Mouse (Mus musculus) ovary, adult 10 weeks (tissue): ENCODE data around the gene Rbm15b. TPM values are rescaled to one million over a fixed set of nuclear protein-coding genes. Genes with fewer than 3 reads are reported as not detected.

Experiments
- polyA plus RNA-seq: library from polyadenylated mRNA; stranded (reverse); fragments of 350-450 nt; fragmentation: Illumina TruSeq; extraction: RNeasy Lipid Tissue Mini Kit (QIAGEN cat#74804); gene quantifications from one replicate; pipeline ENCODE4 v1.2.3, GENCODE M21; 2014

Gene Rbm15b
- polyA plus RNA-seq = 24.1 TPM

DNA sequence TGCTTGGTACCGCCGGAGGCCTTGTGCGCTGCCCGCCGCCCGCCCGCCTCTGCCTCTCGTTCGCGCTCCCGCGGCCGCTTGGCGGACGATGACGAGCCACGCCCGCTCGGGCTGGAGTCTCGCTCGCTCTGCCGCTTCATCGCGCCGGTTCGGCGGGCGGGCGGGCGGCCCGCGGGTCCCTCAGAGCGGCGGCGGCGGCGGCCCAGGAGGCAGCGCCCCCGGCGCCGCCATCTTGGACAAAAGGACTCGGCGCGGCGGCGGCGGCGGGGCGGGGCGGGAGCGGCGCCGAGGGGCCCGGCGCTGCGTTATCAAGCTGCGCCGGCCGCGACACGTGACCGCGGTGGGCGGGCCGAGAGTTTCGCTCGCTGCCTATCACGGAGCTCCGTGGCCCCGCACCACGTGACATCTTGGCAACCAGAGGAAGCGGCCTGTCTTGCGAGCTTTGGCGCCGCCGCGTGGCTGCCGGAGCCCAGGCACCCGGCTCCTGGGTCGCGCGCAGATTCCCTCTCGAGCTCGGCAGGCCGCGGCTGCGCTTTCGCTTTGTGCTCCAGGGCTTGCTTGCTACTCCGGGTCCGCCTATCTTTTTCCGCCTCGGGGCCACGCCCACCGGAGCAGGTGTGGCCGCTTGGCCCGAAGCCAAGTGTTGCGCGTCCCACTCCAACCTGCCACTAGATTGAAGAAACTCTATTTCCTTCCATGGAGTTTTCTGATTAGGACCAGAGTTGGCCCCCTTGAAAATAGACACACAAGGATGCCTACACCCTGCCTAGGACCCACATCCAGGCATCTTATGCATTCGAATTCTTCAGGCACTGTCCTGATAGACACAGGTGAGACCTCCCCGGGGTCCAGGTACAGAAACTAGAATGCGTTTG is at the start of gene Rbm15b:
Gene Rbm15b (minus strand): TSS at position 601 of the 875 bp plus-strand sequence.

DNA sequence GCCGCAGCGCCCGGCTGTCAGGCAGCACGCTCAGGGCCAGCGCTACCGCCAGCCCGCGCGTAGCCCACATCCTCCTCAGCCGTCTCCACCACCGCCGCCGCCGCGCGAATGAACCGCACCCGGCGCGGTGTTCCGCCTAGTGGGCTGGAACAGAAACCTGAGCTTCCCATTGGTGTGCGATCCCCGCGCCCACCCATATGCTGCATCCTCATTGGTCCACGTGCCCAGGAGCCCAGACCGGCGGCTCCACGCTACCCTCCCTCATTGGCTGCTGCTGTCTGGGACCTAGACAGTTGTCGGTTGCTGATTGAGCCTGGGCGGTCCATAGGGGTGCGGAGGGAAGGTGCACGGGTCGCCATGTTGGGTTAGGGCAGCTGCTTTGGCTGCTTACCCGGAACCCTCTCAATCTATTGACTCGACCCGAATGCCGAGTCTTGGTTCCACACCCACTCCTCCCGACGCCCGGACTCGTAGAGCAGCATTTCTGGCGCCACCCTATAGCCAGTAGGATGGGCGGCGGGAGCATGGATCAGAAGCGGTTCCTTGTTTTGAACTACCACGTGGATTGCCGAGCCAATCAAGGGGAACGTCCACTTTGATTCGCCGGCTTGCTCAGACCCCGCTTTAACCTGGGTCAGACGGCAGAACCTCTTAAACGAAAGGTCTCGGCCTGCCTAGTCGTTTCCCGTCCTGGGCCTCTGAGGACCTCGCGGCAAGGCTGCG is 4.8 kb upstream of the Rbm15b start, which contains the start of gene Manf:
Gene Manf (minus strand): TSS at position 151 of the 723 bp plus-strand sequence.

Other genes starting within 250 kb of the Rbm15b start
- gene Grm2, start 231.3 kb downstream of the Rbm15b start, polyA plus RNA-seq = not detected
- 3.9 TPM for gene Tex264, start 201.5 kb downstream of the Rbm15b start, polyA plus RNA-seq
- 15.0 TPM for gene Rad54l2, start 98.2 kb downstream of the Rbm15b start, polyA plus RNA-seq
- gene Dcaf1, start 65.6 kb downstream of the Rbm15b start, polyA plus RNA-seq = 48.6 TPM
- gene Manf, start 4.6 kb upstream of the Rbm15b start, polyA plus RNA-seq = 217 TPM